18 mouse cellular contexts compared by ENCODE assay signal in the genomic region with DNA sequence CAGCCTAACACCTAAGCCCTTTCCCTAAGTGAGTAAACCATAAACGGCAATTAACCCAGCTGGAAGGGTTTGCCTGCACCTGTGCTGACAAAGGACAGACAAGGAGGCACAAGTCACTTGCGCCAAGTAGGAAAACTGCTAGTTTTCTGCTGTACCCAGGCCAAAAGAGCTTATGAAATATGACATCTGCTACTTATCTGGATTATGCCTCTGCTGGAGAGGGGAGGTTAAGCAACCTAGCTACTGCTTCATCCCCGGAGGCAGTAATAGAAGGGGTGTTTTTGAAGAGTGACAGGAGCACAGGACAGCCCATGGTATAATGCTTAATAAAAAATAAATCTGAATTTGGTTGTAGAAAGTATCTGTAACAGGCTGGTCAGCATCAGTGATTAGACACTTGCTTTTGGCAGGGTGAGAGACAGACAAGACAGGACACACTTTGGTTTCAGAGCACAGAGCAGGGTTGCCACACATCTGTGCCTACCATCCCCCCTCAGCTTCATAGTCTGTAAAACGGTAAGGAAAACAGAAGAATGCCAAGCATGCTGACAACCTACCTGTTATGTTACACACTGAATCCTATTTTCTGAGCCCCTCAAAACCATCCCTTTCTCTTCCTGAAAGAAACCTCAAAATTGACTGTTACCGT. TPM values are rescaled to one million over a fixed set of nuclear protein-coding genes. Genes with fewer than 3 reads are reported as not detected.
A peak's percentile ranks its signal among the peaks of the same experiment; 100 is the strongest.
DNase-seq lines count a peak whose midpoint lies in the region; ATAC-seq and TF ChIP-seq lines count a peak whose summit lies in the region.
"Had no signal": no experiment of that assay in that cellular context is flagged by ENCODE, and none has a peak within 500 bp of the region (broad histone marks: within the 10 kb centered on the region; RNA-seq: fewer than 3 reads in every experiment).

No protein-coding gene starts in this region.

- TF ChIP-seq CTCF in liver, postnatal 0 days (IDR thresholded peaks at IDR 0.05; ENCODE audit: low read depth) = no peak
- TF ChIP-seq CTCF in MEL (IDR thresholded peaks at IDR 0.05 in 2 of 3, conservative IDR thresholded peaks at IDR 0.05 in 1 of 3; ENCODE audit: control insufficient read depth in 1 of 3, insufficient read depth in 1 of 3, low read depth in 2 of 3, low read length in 3 of 3, poor library complexity in 1 of 3, severe bottlenecking in 1 of 3) = no peak

- H3K79me2 ChIP-seq in MEL (ENCODE audit: control insufficient read depth, insufficient read depth, low read length, poor library complexity) = no peaks in the 10 kb centered on the region

- intact Hi-C loops in heart, postnatal 10 days (cut with DNase I) = loop anchor here (2.0 kb wide), 1 partner anchor 17 kb away; no protein-coding TSS in a partner anchor

- WGBS in heart, embryonic 16.5 days = 59% methylated on average over 5 of the region's 5 CpGs
- WGBS in liver, postnatal 0 days (ENCODE audit: insufficient replicate concordance) = 75% methylated on average over 5 of the region's 5 CpGs
- 59% methylated on average over 5 of the region's 5 CpGs for whole genome bisulfite sequencing in embryonic facial prominence, embryonic 14.5 days

- H3K27me3 ChIP-seq in heart, embryonic 16.5 days (ENCODE audit: control insufficient read depth, insufficient read depth, low read length) = no peaks in the 10 kb centered on the region
- H3K27me3 ChIP-seq in liver, postnatal 0 days (ENCODE audit: insufficient read depth, low read length) = no peaks in the 10 kb centered on the region
- no peaks in the 10 kb centered on the region for H3K27me3 ChIP-seq in MEL (ENCODE audit: control insufficient read depth in 1 of 2, insufficient read depth in 2 of 2, low read length in 2 of 2)
- no peaks in the 10 kb centered on the region for H3K27me3 ChIP-seq in embryonic facial prominence, embryonic 14.5 days (replicated peaks; ENCODE audit: control insufficient read depth, insufficient read depth, low read length)
- H3K27me3 ChIP-seq: CH12.LX; heart, embryonic 13.5 days; liver, embryonic 15.5 days; midbrain, embryonic 13.5 days; neural tube, embryonic 12.5 days had no signal

- no peak for TF ChIP-seq POLR2A in MEL (IDR thresholded peaks at IDR 0.05; ENCODE audit: control insufficient read depth in 1 of 2, insufficient read depth in 1 of 2, low read depth in 1 of 2, low read length in 2 of 2, poor library complexity in 1 of 2)

- no peaks in the 10 kb centered on the region for H3K4me1 ChIP-seq in heart, embryonic 16.5 days (ENCODE audit: control insufficient read depth, insufficient read depth, low read length)
- H3K4me1 ChIP-seq in liver, postnatal 0 days (ENCODE audit: insufficient read depth) = peaks cover 4% of the 10 kb centered on the region; the same call in 1 of the 2 replicates
- no peaks in the 10 kb centered on the region for H3K4me1 ChIP-seq in MEL (ENCODE audit: control insufficient read depth in 1 of 2, insufficient read depth in 2 of 2, low read length in 2 of 2)
- H3K4me1 ChIP-seq in embryonic facial prominence, embryonic 14.5 days (ENCODE audit: control insufficient read depth, insufficient read depth, low read length) = no peaks in the 10 kb centered on the region
- H3K4me1 ChIP-seq: midbrain, embryonic 13.5 days; neural tube, embryonic 12.5 days had no signal

- no peak for TF ChIP-seq RAD21 in MEL (IDR thresholded peaks at IDR 0.05; ENCODE audit: low read depth, low read length)

- no peak overlapping the region for H3K4me2 ChIP-seq in heart, embryonic 16.5 days (ENCODE audit: low read depth, low read length)
- H3K4me2 ChIP-seq in liver, postnatal 0 days (ENCODE audit: low read depth, low read length) = no peak overlapping the region
- H3K4me2 ChIP-seq in embryonic facial prominence, embryonic 14.5 days (ENCODE audit: low read depth, low read length) = no peak overlapping the region
- H3K4me2 ChIP-seq: heart, embryonic 13.5 days; liver, embryonic 15.5 days; midbrain, embryonic 13.5 days; neural tube, embryonic 12.5 days had no signal

- no peak for TF ChIP-seq EP300 in liver, postnatal 0 days (IDR thresholded peaks at IDR 0.05; ENCODE audit: low read depth)
- TF ChIP-seq EP300 in MEL (IDR thresholded peaks at IDR 0.05; ENCODE audit: low read depth in 1 of 2, low read length in 2 of 2) = no peak

- DNase-seq in heart, postnatal 10 days = no peak
- no peak for DNase-seq in liver, postnatal 0 days
- DNase-seq in liver (no peak), MEL (ENCODE audit: low read depth, low spot score) (no peak)
- DNase-seq in embryonic facial prominence, embryonic 14.5 days (ENCODE audit: low spot score) = no peak
- no peak for DNase-seq in cerebellum, adult 18-20 months
- DNase-seq: adrenal gland, postnatal 25 days; right cerebral cortex, adult 18-20 months had no signal

- 0 out of 2 replicates have a peak, but pooled peaks have one; percentile 5 for ATAC-seq in heart, embryonic 16.5 days (replicated peaks; ENCODE audit: extremely low read depth, insufficient read depth, low FRiP score)
- ATAC-seq in liver, postnatal 0 days = 0 out of 2 replicates have a peak, but pooled peaks have one; percentile 22
- ATAC-seq in embryonic facial prominence, embryonic 14.5 days (ENCODE audit: low read depth) = peak; percentile 21
- ATAC-seq in activated CD4-positive, CD25-positive, alpha-beta regulatory T cell, adult 4 months = no peak
- ATAC-seq: inflammation-experienced regulatory T-cells, adult 6 months; midbrain, embryonic 13.5 days had no signal

- no peaks in the 10 kb centered on the region for H3K9me3 ChIP-seq in heart, embryonic 16.5 days (replicated peaks; ENCODE audit: control insufficient read depth, low read length)
- no peaks in the 10 kb centered on the region for H3K9me3 ChIP-seq in liver, postnatal 0 days (ENCODE audit: low read length)
- no peaks in the 10 kb centered on the region for H3K9me3 ChIP-seq in MEL (replicated peaks; ENCODE audit: insufficient read depth, low read length)
- H3K9me3 ChIP-seq in embryonic facial prominence, embryonic 14.5 days (ENCODE audit: control insufficient read depth, low read length) = no peaks in the 10 kb centered on the region
- H3K9me3 ChIP-seq: heart, embryonic 13.5 days; liver, embryonic 15.5 days; midbrain, embryonic 13.5 days; neural tube, embryonic 12.5 days had no signal

- peaks cover 56% of the 10 kb centered on the region for H3K36me3 ChIP-seq in heart, embryonic 16.5 days (ENCODE audit: control insufficient read depth, insufficient read depth)
- peaks cover 64% of the 10 kb centered on the region for H3K36me3 ChIP-seq in liver, postnatal 0 days (replicated peaks; ENCODE audit: insufficient read depth, low read length)
- H3K36me3 ChIP-seq in MEL (ENCODE audit: control insufficient read depth in 1 of 2, insufficient read depth in 2 of 2, low read length in 2 of 2) = peaks cover 0 to 12% of the 10 kb centered on the region in 2 experiments; a peak in 2 of 4 replicates
- peaks cover 94% of the 10 kb centered on the region for H3K36me3 ChIP-seq in embryonic facial prominence, embryonic 14.5 days (ENCODE audit: control insufficient read depth, insufficient read depth, low read length)

- H3K27ac ChIP-seq in heart, embryonic 16.5 days (ENCODE audit: low read length) = no peak overlapping the region
- H3K27ac ChIP-seq in liver, postnatal 0 days (ENCODE audit: low read depth) = no peak overlapping the region
- H3K27ac ChIP-seq in MEL (ENCODE audit: control insufficient read depth, low read depth, low read length) = no peak overlapping the region
- H3K27ac ChIP-seq in embryonic facial prominence, embryonic 14.5 days (replicated peaks; ENCODE audit: low read depth, low read length) = no peak overlapping the region
- H3K27ac ChIP-seq: heart, embryonic 13.5 days; liver, embryonic 15.5 days; midbrain, embryonic 13.5 days; neural tube, embryonic 12.5 days had no signal

- H3K9ac ChIP-seq in heart, embryonic 16.5 days (ENCODE audit: low read length) = no peak overlapping the region
- H3K9ac ChIP-seq in liver, postnatal 0 days (replicated peaks) = no peak overlapping the region
- no peak overlapping the region for H3K9ac ChIP-seq in MEL (ENCODE audit: control insufficient read depth, low read depth, low read length, poor library complexity, severe bottlenecking)
- no peak overlapping the region for H3K9ac ChIP-seq in embryonic facial prominence, embryonic 14.5 days (ENCODE audit: low read depth, low read length)
- H3K9ac ChIP-seq: liver, embryonic 15.5 days; midbrain, embryonic 13.5 days; neural tube, embryonic 12.5 days had no signal

- H3K4me3 ChIP-seq in heart, embryonic 16.5 days (ENCODE audit: low read length) = no peak overlapping the region
- H3K4me3 ChIP-seq in liver, postnatal 0 days (ENCODE audit: low read depth, low read length) = no peak overlapping the region
- H3K4me3 ChIP-seq in MEL (ENCODE audit: control insufficient read depth in 1 of 2, insufficient read depth in 1 of 2, low read depth in 2 of 2, low read length in 2 of 2) = no peak overlapping the region
- H3K4me3 ChIP-seq in embryonic facial prominence, embryonic 14.5 days (ENCODE audit: low read depth, low read length) = no peak overlapping the region
- H3K4me3 ChIP-seq: erythroblast, embryonic 14.5 days; heart, embryonic 13.5 days; liver, embryonic 15.5 days; midbrain, embryonic 13.5 days; neural tube, embryonic 12.5 days had no signal

RNA-seq across cellular contexts. Expression of a gene that starts 11.9 kb away (rescaled TPM):
- 69.2 and 69.8 TPM in 2 replicates for polyA plus RNA-seq in heart, embryonic 16.5 days (2015; fragmentation: Nextera tagmentation; extraction: Ambion mirVana)
- total RNA-seq in heart, postnatal 10 days (2021) = 10 to 100 TPM; 21.4 to 24.2 TPM
- 3.4 and 3.5 TPM in 2 replicates for polyA plus RNA-seq in liver, postnatal 0 days (2015; fragmentation: Nextera tagmentation; extraction: Ambion mirVana)
- 12.6 and 14.5 TPM in 2 replicates for total RNA-seq in MEL (2012; rRNA removed)
- 10 to 100 TPM in 1 of 2 experiments, not detected in 1; 32.2 TPM for polyA plus RNA-seq in MEL (2012; ENCODE audit: insufficient read depth in 1 of 2, insufficient read length in 2 of 2, low read depth in 1 of 2, low replicate concordance in 2 of 2, missing spikeins in 1 of 2)
- 149 and 157 TPM in 2 replicates for polyA plus RNA-seq in embryonic facial prominence, embryonic 14.5 days (2014; fragmentation: Nextera tagmentation; extraction: Ambion mirVana)
- under 1 TPM in 1 of 2 experiments, not detected in 1; 0.69 TPM for polyA plus RNA-seq in activated CD4-positive, CD25-positive, alpha-beta regulatory T cell, adult 4 months (2017; shearing (Covaris generic))
- polyA plus RNA-seq: erythroblast, embryonic 14.5 days had no signal

RNA-seq across cellular contexts. Expression of a gene that starts 18.4 kb away (rescaled TPM):
- 30.8 and 30.9 TPM in 2 replicates for polyA plus RNA-seq in heart, embryonic 16.5 days (2015; fragmentation: Nextera tagmentation; extraction: Ambion mirVana)
- total RNA-seq in heart, postnatal 10 days (2021) = 100 to 1,000 TPM; 186 to 188 TPM
- polyA plus RNA-seq in liver, postnatal 0 days (2015; fragmentation: Nextera tagmentation; extraction: Ambion mirVana) = 9.3 and 9.7 TPM in 2 replicates
- total RNA-seq in MEL (2012; rRNA removed) = 100 and 115 TPM in 2 replicates
- 100 to 1,000 TPM in 1 of 2 experiments, 10 to 100 TPM in 1; 85.4 to 148 TPM for polyA plus RNA-seq in MEL (2012; ENCODE audit: insufficient read depth in 1 of 2, insufficient read length in 2 of 2, low read depth in 1 of 2, low replicate concordance in 2 of 2, missing spikeins in 1 of 2)
- 80.0 and 81.6 TPM in 2 replicates for polyA plus RNA-seq in embryonic facial prominence, embryonic 14.5 days (2014; fragmentation: Nextera tagmentation; extraction: Ambion mirVana)
- polyA plus RNA-seq in activated CD4-positive, CD25-positive, alpha-beta regulatory T cell, adult 4 months (2017; shearing (Covaris generic)) = 10 to 100 TPM; 28.3 to 33.9 TPM

RNA-seq across cellular contexts. Expression of a gene that starts 23.1 kb away (rescaled TPM):
- polyA plus RNA-seq in heart, embryonic 16.5 days (2015; fragmentation: Nextera tagmentation; extraction: Ambion mirVana) = 0.22 and 0.44 TPM in 2 replicates
- under 1 TPM; 0.27 to 0.31 TPM for total RNA-seq in heart, postnatal 10 days (2021)
- polyA plus RNA-seq in liver, postnatal 0 days (2015; fragmentation: Nextera tagmentation; extraction: Ambion mirVana) = not detected in 2 replicates
- not detected in 2 replicates for total RNA-seq in MEL (2012; rRNA removed)
- polyA plus RNA-seq in MEL (2012; ENCODE audit: insufficient read depth in 1 of 2, insufficient read length in 2 of 2, low read depth in 1 of 2, low replicate concordance in 2 of 2, missing spikeins in 1 of 2) = under 1 TPM in 1 of 2 experiments, not detected in 1; 0.07 TPM
- polyA plus RNA-seq in embryonic facial prominence, embryonic 14.5 days (2014; fragmentation: Nextera tagmentation; extraction: Ambion mirVana) = 0.07 and 0.09 TPM in 2 replicates
- not detected for polyA plus RNA-seq in activated CD4-positive, CD25-positive, alpha-beta regulatory T cell, adult 4 months (2017; shearing (Covaris generic))
- total RNA-seq: CH12.LX; gastrocnemius, adult 18-20 months had no signal
- polyA plus RNA-seq: erythroblast, embryonic 14.5 days; inflammation-experienced regulatory T-cells, adult 6 months; liver, embryonic 15.5 days; midbrain, embryonic 13.5 days; neural tube, embryonic 12.5 days had no signal
